Comparison of ENCODE assay signal across 25 mouse cellular contexts in genomic region chr8:58890591-58890990, GRCm38 (mm10). TPM values are rescaled to one million over a fixed set of nuclear protein-coding genes. Genes with fewer than 3 reads are reported as not detected.
DNase-seq lines count a peak whose midpoint lies in the region; ATAC-seq and TF ChIP-seq lines count a peak whose summit lies in the region.
"Had no signal": no experiment of that assay in that cellular context is flagged by ENCODE, and none has a peak within 500 bp of the region (broad histone marks: within the 10 kb centered on the region; RNA-seq: fewer than 3 reads in every experiment).

No protein-coding gene starts in this region.

- no peak for TF ChIP-seq CTCF in cerebellum, adult 2 months (IDR thresholded peaks at IDR 0.05; ENCODE audit: borderline replicate concordance, insufficient read depth, low read depth, low read length)

- 25% methylated on average over 3 of the region's 3 CpGs for WGBS in cerebellum, adult 2 months

- peak; percentile 18 to 38 for DNase-seq in cerebellum, adult 2 months
- DNase-seq in cerebellum, adult 11-12 months: no peak
- DNase-seq in cerebellum, postnatal 14 days: peak; percentile 53 to 73
- no peak for DNase-seq in cerebellum, adult 9-11 months
- no peak for DNase-seq in frontal cortex, adult 2 months (ENCODE audit: extremely low spot score in 1 of 2, low spot score in 1 of 2)
- peak; percentile 46 for DNase-seq in brain, adult 2 months (ENCODE audit: low read depth, low spot score)
- DNase-seq: adrenal gland, adult 8-10 months; adrenal gland, postnatal 25 days; gastrocnemius, postnatal 25 days; heart, adult 18-20 months; heart, postnatal 10 days; heart, postnatal 36 days; kidney, adult 11 months had no signal

- H3K4me3 ChIP-seq in cerebellum, adult 2 months (replicated peaks; ENCODE audit: insufficient read depth, low read depth, low read length): no peak overlapping the region
- H3K4me3 ChIP-seq: forebrain, embryonic 10.5 days; forebrain, embryonic 13.5 days; heart, embryonic 12.5 days; heart, embryonic 15.5 days; hindbrain, embryonic 10.5 days; hindbrain, embryonic 13.5 days; intestine, embryonic 15.5 days had no signal

- no peak overlapping the region for H3K27ac ChIP-seq in cerebellum, adult 2 months (ENCODE audit: insufficient read depth, low read length)
- H3K27ac ChIP-seq: forebrain, embryonic 10.5 days; forebrain, embryonic 13.5 days; heart, embryonic 15.5 days; hindbrain, embryonic 10.5 days; hindbrain, embryonic 13.5 days; intestine, embryonic 15.5 days had no signal

- no peaks in the 10 kb centered on the region; the same call in 1 of the 2 replicates for H3K4me1 ChIP-seq in cerebellum, adult 2 months (ENCODE audit: control insufficient read depth, insufficient read depth, low read length)
- H3K4me1 ChIP-seq: forebrain, embryonic 10.5 days; forebrain, embryonic 13.5 days; heart, embryonic 12.5 days; heart, embryonic 15.5 days; hindbrain, embryonic 10.5 days; hindbrain, embryonic 13.5 days; intestine, embryonic 15.5 days had no signal

- no peak for TF ChIP-seq POLR2A in cerebellum, adult 2 months (IDR thresholded peaks at IDR 0.05; ENCODE audit: borderline replicate concordance, insufficient read depth, low read length)

- ATAC-seq in frontal cortex, adult (ENCODE audit: low TSS enrichment): peak; percentile 41
- ATAC-seq: activated CD4-positive, CD25-positive, alpha-beta regulatory T cell, adult 4 months; forebrain, embryonic 13.5 days; forebrain, embryonic 16.5 days; hindbrain, embryonic 16.5 days; intestine, embryonic 15.5 days had no signal

- no peaks in the 10 kb centered on the region for H3K27me3 ChIP-seq in cerebellum, adult 2 months (ENCODE audit: control insufficient read depth, insufficient read depth, low read length)
- H3K27me3 ChIP-seq: forebrain, embryonic 13.5 days; heart, embryonic 12.5 days; heart, embryonic 15.5 days; hindbrain, embryonic 13.5 days; intestine, embryonic 15.5 days had no signal

RNA-seq across cellular contexts. Expression of gene BC030500, which starts 21.0 kb away (rescaled TPM):
- 6.2 and 8.3 TPM in 2 replicates for polyA plus RNA-seq in cerebellum, adult 2 months (2012; rRNA removed)
- polyA plus RNA-seq in frontal cortex, adult 2 months (2012; rRNA removed): 18.5 and 21.4 TPM in 2 replicates
- polyA plus RNA-seq: activated CD4-positive, CD25-positive, alpha-beta regulatory T cell, adult 4 months; gonadal fat pad, adult 2 months; heart, embryonic 15.5 days had no signal

RNA-seq across cellular contexts. Expression of gene Galntl6, which starts 21.8 kb away (rescaled TPM):
- polyA plus RNA-seq in cerebellum, adult 2 months (2012; rRNA removed): 3.3 and 6.0 TPM in 2 replicates
- 16.0 and 17.3 TPM in 2 replicates for polyA plus RNA-seq in frontal cortex, adult 2 months (2012; rRNA removed)
- polyA plus RNA-seq: gonadal fat pad, adult 2 months had no signal

Comparison
In these comparisons a context has a peak if more than half of its experiments do, and no peak if none do; other contexts are left out.
1. DNase-seq: peak in cerebellum, adult 2 months (2 of 2), cerebellum, postnatal 14 days (2 of 2) and brain, adult 2 months (single experiment); none in cerebellum, adult 11-12 months (single experiment), cerebellum, adult 9-11 months (single experiment) and frontal cortex, adult 2 months (0 of 2).